Comparison of ENCODE assay signal across 21 mouse cellular contexts in the genomic region with DNA sequence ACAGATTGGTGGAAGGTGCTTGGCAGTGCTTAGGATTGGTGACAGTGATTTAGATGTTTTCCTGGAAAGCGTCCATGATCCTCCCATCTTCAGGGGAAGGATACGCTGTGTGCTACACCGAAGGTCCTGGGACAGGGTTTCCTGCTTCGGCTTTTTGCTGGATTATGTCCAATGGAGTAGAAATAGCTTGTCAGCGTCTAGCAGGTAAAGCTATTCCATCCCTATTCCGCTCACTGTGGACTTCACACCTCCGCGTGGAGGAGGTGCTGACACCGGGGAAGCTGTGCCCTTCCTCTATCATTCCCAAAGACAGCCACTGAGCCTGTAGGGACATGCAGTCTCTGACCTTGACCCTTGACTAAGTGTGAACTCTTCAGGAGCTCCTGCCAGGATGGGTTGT. TPM values are rescaled to one million over a fixed set of nuclear protein-coding genes. Genes with fewer than 3 reads are reported as not detected.
DNase-seq lines count a peak whose midpoint lies in the region; ATAC-seq and TF ChIP-seq lines count a peak whose summit lies in the region.
"Had no signal": no experiment of that assay in that cellular context is flagged by ENCODE, and none has a peak within 500 bp of the region (broad histone marks: within the 10 kb centered on the region; RNA-seq: fewer than 3 reads in every experiment).

No protein-coding gene starts in this region.

- no peak overlapping the region for H3K27ac ChIP-seq in kidney, embryonic 14.5 days (ENCODE audit: low read depth, low read length)
- no peak overlapping the region for H3K27ac ChIP-seq in kidney, postnatal 0 days
- no peak overlapping the region for H3K27ac ChIP-seq in forebrain, embryonic 13.5 days
- no peak overlapping the region for H3K27ac ChIP-seq in forebrain, postnatal 0 days (ENCODE audit: low read depth, low read length)
- H3K27ac ChIP-seq: limb, embryonic 15.5 days; midbrain, embryonic 10.5 days; neural tube, embryonic 13.5 days had no signal

- ATAC-seq in kidney, embryonic 14.5 days (ENCODE audit: low FRiP score, low TSS enrichment) = no peak
- ATAC-seq in kidney, postnatal 0 days (replicated peaks; ENCODE audit: low FRiP score, low read depth) = no peak
- no peak for ATAC-seq in forebrain, embryonic 13.5 days
- ATAC-seq in forebrain, postnatal 0 days = no peak
- ATAC-seq: hindbrain, embryonic 16.5 days; liver, postnatal 0 days had no signal

- H3K36me3 ChIP-seq in kidney, embryonic 14.5 days (ENCODE audit: control insufficient read depth, insufficient read depth, low read length) = no peaks in the 10 kb centered on the region
- no peaks in the 10 kb centered on the region for H3K36me3 ChIP-seq in kidney, postnatal 0 days (ENCODE audit: insufficient read depth, low read length)
- no peaks in the 10 kb centered on the region for H3K36me3 ChIP-seq in forebrain, embryonic 13.5 days (ENCODE audit: poor library complexity, severe bottlenecking)
- H3K36me3 ChIP-seq in forebrain, postnatal 0 days (ENCODE audit: insufficient read depth) = no peaks in the 10 kb centered on the region
- H3K36me3 ChIP-seq: heart, embryonic 12.5 days; limb, embryonic 15.5 days; neural tube, embryonic 13.5 days had no signal

- no peaks in the 10 kb centered on the region for H3K9me3 ChIP-seq in kidney, embryonic 14.5 days (ENCODE audit: control insufficient read depth, low read length)
- no peaks in the 10 kb centered on the region for H3K9me3 ChIP-seq in kidney, postnatal 0 days (replicated peaks; ENCODE audit: low read length)
- H3K9me3 ChIP-seq in forebrain, embryonic 13.5 days (replicated peaks) = no peaks in the 10 kb centered on the region
- no peaks in the 10 kb centered on the region for H3K9me3 ChIP-seq in forebrain, postnatal 0 days (ENCODE audit: low read length)
- H3K9me3 ChIP-seq: limb, embryonic 15.5 days; midbrain, embryonic 10.5 days; neural tube, embryonic 13.5 days had no signal

- H3K9ac ChIP-seq in kidney, embryonic 14.5 days (ENCODE audit: low read depth, low read length) = no peak overlapping the region
- no peak overlapping the region for H3K9ac ChIP-seq in kidney, postnatal 0 days (ENCODE audit: low read depth, low read length)
- H3K9ac ChIP-seq in forebrain, embryonic 13.5 days = no peak overlapping the region
- H3K9ac ChIP-seq in forebrain, postnatal 0 days = no peak overlapping the region
- H3K9ac ChIP-seq: heart, embryonic 12.5 days; limb, embryonic 15.5 days; liver, postnatal 0 days; neural tube, embryonic 13.5 days had no signal

- WGBS in kidney, embryonic 14.5 days = 59% methylated on average over 9 of the region's 9 CpGs
- WGBS in kidney, postnatal 0 days = 58% methylated on average over 9 of the region's 9 CpGs
- 87% methylated on average over 9 of the region's 9 CpGs for WGBS in forebrain, embryonic 13.5 days
- 84% methylated on average over 9 of the region's 9 CpGs for WGBS in forebrain, postnatal 0 days

- H3K4me2 ChIP-seq in kidney, embryonic 14.5 days (replicated peaks; ENCODE audit: low read depth, low read length) = no peak overlapping the region
- no peak overlapping the region for H3K4me2 ChIP-seq in kidney, postnatal 0 days (ENCODE audit: low read length)
- H3K4me2 ChIP-seq in forebrain, embryonic 13.5 days = no peak overlapping the region
- H3K4me2 ChIP-seq in forebrain, postnatal 0 days (ENCODE audit: low read depth) = no peak overlapping the region
- H3K4me2 ChIP-seq: heart, embryonic 12.5 days; limb, embryonic 15.5 days; neural tube, embryonic 13.5 days had no signal

- no peak overlapping the region for H3K4me3 ChIP-seq in kidney, embryonic 14.5 days (ENCODE audit: low read length)
- H3K4me3 ChIP-seq in kidney, postnatal 0 days (replicated peaks; ENCODE audit: low read depth, low read length) = no peak overlapping the region
- no peak overlapping the region for H3K4me3 ChIP-seq in forebrain, embryonic 13.5 days
- no peak overlapping the region for H3K4me3 ChIP-seq in forebrain, postnatal 0 days (ENCODE audit: low read depth, low read length)
- H3K4me3 ChIP-seq: heart, embryonic 12.5 days; limb, embryonic 15.5 days; midbrain, embryonic 10.5 days; neural tube, embryonic 13.5 days had no signal

- peaks cover 7% of the 10 kb centered on the region; the same call in 1 of the 2 replicates for H3K4me1 ChIP-seq in kidney, embryonic 14.5 days (ENCODE audit: control insufficient read depth, insufficient read depth, low read length)
- peaks cover 8% of the 10 kb centered on the region; the same call in 1 of the 2 replicates for H3K4me1 ChIP-seq in kidney, postnatal 0 days (replicated peaks; ENCODE audit: insufficient read depth, low read length)
- H3K4me1 ChIP-seq in forebrain, embryonic 13.5 days = peaks cover 19% of the 10 kb centered on the region
- no peaks in the 10 kb centered on the region for H3K4me1 ChIP-seq in forebrain, postnatal 0 days (ENCODE audit: insufficient read depth)

- peaks cover 22% of the 10 kb centered on the region for H3K27me3 ChIP-seq in kidney, embryonic 14.5 days (ENCODE audit: control insufficient read depth, insufficient read depth, low read length)
- H3K27me3 ChIP-seq in kidney, postnatal 0 days (ENCODE audit: insufficient read depth, low read length) = peaks cover 11% of the 10 kb centered on the region; the same call in 1 of the 2 replicates
- H3K27me3 ChIP-seq in forebrain, embryonic 13.5 days = peaks cover 28% of the 10 kb centered on the region
- H3K27me3 ChIP-seq in forebrain, postnatal 0 days (ENCODE audit: insufficient read depth, low read length) = no peaks in the 10 kb centered on the region

- no peak for TF ChIP-seq CTCF in kidney, postnatal 0 days (IDR thresholded peaks at IDR 0.05; ENCODE audit: low read depth)
- no peak for TF ChIP-seq CTCF in forebrain, postnatal 0 days (IDR thresholded peaks at IDR 0.05; ENCODE audit: low read depth)

- DNase-seq in kidney, adult 11 months = peak; percentile 59
- DNase-seq in adrenal gland, postnatal 36 days = peak; percentile 66 to 70
- DNase-seq in kidney, postnatal 0 days (ENCODE audit: low spot score) = peak; percentile 35
- DNase-seq in lung, postnatal 25 days (ENCODE audit: low spot score) = peak; percentile 65
- no peak for DNase-seq in forebrain, postnatal 0 days
- DNase-seq: cerebellum, adult 9-10 months; gastrocnemius, postnatal 25 days; layer of hippocampus, postnatal 36 days; liver, postnatal 0 days; right cerebral cortex, postnatal 4 days; thymus, postnatal 14 days had no signal

RNA-seq across cellular contexts. Expression of a gene that starts 4.2 kb away (rescaled TPM):
- polyA plus RNA-seq in kidney, embryonic 14.5 days (2014; fragmentation: Nextera tagmentation; extraction: Ambion mirVana) = 2.4 and 3.9 TPM in 2 replicates
- 100 to 1,000 TPM in 1 of 2 experiments, 10 to 100 TPM in 1; 77.7 to 152 TPM for total RNA-seq in adrenal gland, postnatal 36 days (2021)
- polyA plus RNA-seq in kidney, postnatal 0 days (2015; fragmentation: Nextera tagmentation; extraction: Ambion mirVana) = 5.4 and 6.9 TPM in 2 replicates
- polyA plus RNA-seq in forebrain, embryonic 13.5 days (2015; fragmentation: Nextera tagmentation; extraction: Ambion mirVana) = 14.4 and 15.7 TPM in 2 replicates
- 49.0 and 59.6 TPM in 2 replicates for total RNA-seq in forebrain, postnatal 0 days (2014; rRNA removed)
- 27.8 and 32.7 TPM in 2 replicates for polyA plus RNA-seq in forebrain, postnatal 0 days (2015; fragmentation: Nextera tagmentation; extraction: Ambion mirVana)

RNA-seq across cellular contexts. Expression of a gene that starts 16.9 kb away (rescaled TPM):
- 20.4 and 31.0 TPM in 2 replicates for polyA plus RNA-seq in kidney, embryonic 14.5 days (2014; fragmentation: Nextera tagmentation; extraction: Ambion mirVana)
- 10 to 100 TPM; 40.3 to 55.6 TPM for total RNA-seq in adrenal gland, postnatal 36 days (2021)
- 30.3 and 31.8 TPM in 2 replicates for polyA plus RNA-seq in kidney, postnatal 0 days (2015; fragmentation: Nextera tagmentation; extraction: Ambion mirVana)
- polyA plus RNA-seq in forebrain, embryonic 13.5 days (2015; fragmentation: Nextera tagmentation; extraction: Ambion mirVana) = 23.4 and 30.6 TPM in 2 replicates
- 24.8 and 37.6 TPM in 2 replicates for total RNA-seq in forebrain, postnatal 0 days (2014; rRNA removed)
- 19.2 and 25.3 TPM in 2 replicates for polyA plus RNA-seq in forebrain, postnatal 0 days (2015; fragmentation: Nextera tagmentation; extraction: Ambion mirVana)

RNA-seq across cellular contexts. Expression of a gene that starts 59.1 kb away (rescaled TPM):
- 0.24 TPM in 1 of 2 replicates, not detected in the other for polyA plus RNA-seq in kidney, embryonic 14.5 days (2014; fragmentation: Nextera tagmentation; extraction: Ambion mirVana)
- total RNA-seq in adrenal gland, postnatal 36 days (2021) = 1 to 10 TPM in 1 of 2 experiments, under 1 TPM in 1; 0.53 to 1.2 TPM
- polyA plus RNA-seq in kidney, postnatal 0 days (2015; fragmentation: Nextera tagmentation; extraction: Ambion mirVana) = not detected in 2 replicates
- polyA plus RNA-seq in forebrain, embryonic 13.5 days (2015; fragmentation: Nextera tagmentation; extraction: Ambion mirVana) = 1.4 and 1.9 TPM in 2 replicates
- total RNA-seq in forebrain, postnatal 0 days (2014; rRNA removed) = 1.2 and 2.1 TPM in 2 replicates
- polyA plus RNA-seq in forebrain, postnatal 0 days (2015; fragmentation: Nextera tagmentation; extraction: Ambion mirVana) = 1.1 and 1.6 TPM in 2 replicates
- total RNA-seq: ES-E14; gastrocnemius, postnatal 25 days; heart, postnatal 25 days; monocyte, adult 5-6 weeks had no signal
- polyA plus RNA-seq: heart, embryonic 12.5 days; limb, embryonic 15.5 days; liver, postnatal 0 days had no signal
